Comparison of ENCODE assay signal across 10 mouse cellular contexts in genomic region chr3:68691938-68692599, GRCm38 (mm10). TPM values are rescaled to one million over a fixed set of nuclear protein-coding genes. Genes with fewer than 3 reads are reported as not detected.
A peak's percentile ranks its signal among the peaks of the same experiment; 100 is the strongest.
DNase-seq lines count a peak whose midpoint lies in the region; ATAC-seq lines count a peak whose summit lies in the region.
"Had no signal": no experiment of that assay in that cellular context is flagged by ENCODE, and none has a peak within 500 bp of the region (broad histone marks: within the 10 kb centered on the region; RNA-seq: fewer than 3 reads in every experiment).

No protein-coding gene starts in this region.

- DNase-seq in kidney, adult 8-10 months, result no peak
- DNase-seq in thymus, postnatal 14 days, result peak; percentile 35
- DNase-seq in thymus, postnatal 0 days (ENCODE audit: low spot score), result no peak
- DNase-seq in liver, embryonic 13.5 days, result no peak
- DNase-seq in splenic B cell, adult 2 months (ENCODE audit: low read depth, low spot score), result peak; percentile 40
- no peak for DNase-seq in cerebellum, postnatal 14 days
- DNase-seq: cerebellum, postnatal 25 days; kidney, postnatal 36 days had no signal

- no peak overlapping the region for H3K27ac ChIP-seq in kidney, embryonic 14.5 days (ENCODE audit: low read depth, low read length)
- H3K27ac ChIP-seq in liver, embryonic 13.5 days, result peak overlapping the region; percentile 18
- H3K27ac ChIP-seq: hindbrain, embryonic 13.5 days had no signal

- 0 out of 2 replicates have a peak, but pooled peaks cover 4% of the 10 kb centered on the region for H3K4me1 ChIP-seq in kidney, embryonic 14.5 days (ENCODE audit: control insufficient read depth, insufficient read depth, low read length)
- H3K4me1 ChIP-seq in liver, embryonic 13.5 days (replicated peaks), result no peaks in the 10 kb centered on the region; the same call in 1 of the 2 replicates

- H3K36me3 ChIP-seq in kidney, embryonic 14.5 days (ENCODE audit: control insufficient read depth, insufficient read depth, low read length), result no peaks in the 10 kb centered on the region
- no peaks in the 10 kb centered on the region for H3K36me3 ChIP-seq in liver, embryonic 13.5 days
- peaks cover 1% of the 10 kb centered on the region; the same call in 1 of the 2 replicates for H3K36me3 ChIP-seq in splenic B cell, adult 2 months (ENCODE audit: control insufficient read depth, insufficient read depth, low read length, poor library complexity, severe bottlenecking)
- H3K36me3 ChIP-seq: hindbrain, embryonic 13.5 days had no signal

- 49% methylated on average over 7 of the region's 7 CpGs for WGBS in kidney, embryonic 14.5 days
- 19% methylated on average over 7 of the region's 7 CpGs for WGBS in liver, embryonic 13.5 days (ENCODE audit: insufficient replicate concordance)

- no peak overlapping the region for H3K4me3 ChIP-seq in kidney, embryonic 14.5 days (ENCODE audit: low read length)
- H3K4me3 ChIP-seq in liver, embryonic 13.5 days (replicated peaks), result peak overlapping the region; percentile 37; the same call in 1 of the 2 replicates
- H3K4me3 ChIP-seq: hindbrain, embryonic 13.5 days had no signal

- H3K27me3 ChIP-seq in kidney, embryonic 14.5 days (ENCODE audit: control insufficient read depth, insufficient read depth, low read length), result no peaks in the 10 kb centered on the region
- 0 out of 2 replicates have a peak, but pooled peaks cover 5% of the 10 kb centered on the region for H3K27me3 ChIP-seq in liver, embryonic 13.5 days
- no peaks in the 10 kb centered on the region for H3K27me3 ChIP-seq in splenic B cell, adult 2 months (ENCODE audit: control insufficient read depth, insufficient read depth, low read length, poor library complexity, severe bottlenecking)
- H3K27me3 ChIP-seq: hindbrain, embryonic 13.5 days had no signal

- ATAC-seq in kidney, embryonic 14.5 days (ENCODE audit: low FRiP score, low TSS enrichment), result peak; percentile 47; the same call in 1 of the 2 replicates
- ATAC-seq in liver, embryonic 13.5 days (ENCODE audit: low read depth), result no peak

- no peak overlapping the region for H3K4me2 ChIP-seq in kidney, embryonic 14.5 days (replicated peaks; ENCODE audit: low read depth, low read length)
- H3K4me2 ChIP-seq in liver, embryonic 13.5 days, result peak overlapping the region; percentile 41
- H3K4me2 ChIP-seq: hindbrain, embryonic 13.5 days had no signal

- H3K9me3 ChIP-seq in kidney, embryonic 14.5 days (ENCODE audit: control insufficient read depth, low read length), result no peaks in the 10 kb centered on the region
- no peaks in the 10 kb centered on the region for H3K9me3 ChIP-seq in liver, embryonic 13.5 days (replicated peaks)
- H3K9me3 ChIP-seq: hindbrain, embryonic 13.5 days had no signal

- no peak overlapping the region for H3K9ac ChIP-seq in kidney, embryonic 14.5 days (ENCODE audit: low read depth, low read length)
- no peak overlapping the region; the same call in 1 of the 2 replicates for H3K9ac ChIP-seq in liver, embryonic 13.5 days
- H3K9ac ChIP-seq: hindbrain, embryonic 13.5 days had no signal

RNA-seq across cellular contexts. Expression of gene Il12a, which starts 1.6 kb away (rescaled TPM):
- polyA plus RNA-seq in kidney, embryonic 14.5 days (2014; fragmentation: Nextera tagmentation; extraction: Ambion mirVana), result 0.20 and 0.47 TPM in 2 replicates
- polyA plus RNA-seq in thymus, postnatal 0 days (2015; fragmentation: Nextera tagmentation; extraction: Ambion mirVana), result 3.0 TPM in 2 replicates
- polyA plus RNA-seq in liver, embryonic 13.5 days (2015; fragmentation: Nextera tagmentation; extraction: Ambion mirVana), result 2.7 and 2.9 TPM in 2 replicates
- polyA plus RNA-seq: hindbrain, embryonic 13.5 days had no signal

Comparison
In these comparisons a context has a peak if more than half of its experiments do, and no peak if none do; other contexts are left out.
1. DNase-seq: peak in thymus, postnatal 14 days (single experiment) and splenic B cell, adult 2 months (single experiment); none in kidney, adult 8-10 months (0 of 2), thymus, postnatal 0 days (single experiment), liver, embryonic 13.5 days (single experiment) and cerebellum, postnatal 14 days (0 of 2).